Mouse (Mus musculus) forelimb bud, embryonic 11.5 days (tissue): ENCODE data around the gene Ppp1r9a.
A peak's percentile ranks its signal among the peaks of the same experiment; 100 is the strongest.
"Not testable (repeated sequence)": the region's sequence is repeated elsewhere in the genome, so short reads cannot be mapped to it uniquely, and the experiment has no call there.

Experiments
- DNase-seq: peaks from one replicate; pipeline ENCODE4 v3.0.0-alpha.2; 2012; ENCODE audit warnings: low read depth, low spot score

Ppp1r9a gene

GRCm38 (mm10) chr6:4902674-4903324 lies at the start of gene Ppp1r9a:
TSS of gene Ppp1r9a (plus strand) at chr6:4902917.
- DNase-seq: peak; percentile 51

GRCm38 (mm10) chr6:4855236-4855635 lies 47.5 kb upstream of the Ppp1r9a start:
- no peak for DNase-seq

- no peak for DNase-seq
Observed at GRCm38 (mm10) chr6:4856919-4857318, 45.8 kb upstream of the Ppp1r9a start.

GRCm38 (mm10) chr6:4884316-4884715 lies 18.4 kb upstream of the Ppp1r9a start:
- DNase-seq: no peak

- no peak for DNase-seq
Observed at GRCm38 (mm10) chr6:4889544-4889943, 13.2 kb upstream of the Ppp1r9a start.

GRCm38 (mm10) chr6:4892417-4892816 lies 10.3 kb upstream of the Ppp1r9a start:
- DNase-seq: peak; percentile 63

- not testable (repeated sequence) for DNase-seq
Observed at GRCm38 (mm10) chr6:4893312-4893711, 9.4 kb upstream of the Ppp1r9a start.

GRCm38 (mm10) chr6:4899906-4900305 lies 2.8 kb upstream of the Ppp1r9a start:
- DNase-seq: no peak

GRCm38 (mm10) chr6:4903325-4904054 lies 773 bp downstream of the Ppp1r9a start:
- peak; percentile 64 for DNase-seq

- DNase-seq: peak; percentile 27
Observed at GRCm38 (mm10) chr6:4904055-4904450, 1.3 kb downstream of the Ppp1r9a start.

- no peak for DNase-seq
Observed at GRCm38 (mm10) chr6:4910042-4910634, 7.4 kb downstream of the Ppp1r9a start.

GRCm38 (mm10) chr6:4918470-4918869 lies 15.8 kb downstream of the Ppp1r9a start:
- no peak for DNase-seq

GRCm38 (mm10) chr6:4923791-4924190 lies 21.1 kb downstream of the Ppp1r9a start:
- not testable (repeated sequence) for DNase-seq

- no peak for DNase-seq
Observed at GRCm38 (mm10) chr6:4925966-4926687, 23.4 kb downstream of the Ppp1r9a start.

GRCm38 (mm10) chr6:4930321-4930720 lies 27.6 kb downstream of the Ppp1r9a start:
- DNase-seq: no peak

GRCm38 (mm10) chr6:4938901-4939300 lies 36.2 kb downstream of the Ppp1r9a start:
- no peak for DNase-seq

- DNase-seq: no peak
Observed at GRCm38 (mm10) chr6:4940086-4940485, 37.4 kb downstream of the Ppp1r9a start.

- DNase-seq: no peak
Observed at GRCm38 (mm10) chr6:4940639-4941038, 37.9 kb downstream of the Ppp1r9a start.

GRCm38 (mm10) chr6:4943821-4944220 lies 41.1 kb downstream of the Ppp1r9a start:
- no peak for DNase-seq

GRCm38 (mm10) chr6:4948056-4948455 lies 45.3 kb downstream of the Ppp1r9a start:
- no peak for DNase-seq

GRCm38 (mm10) chr6:4949701-4950100 lies 47.0 kb downstream of the Ppp1r9a start:
- peak; percentile 52 for DNase-seq
